Comparison of ENCODE assay signal across 10 mouse cellular contexts in the genomic region with DNA sequence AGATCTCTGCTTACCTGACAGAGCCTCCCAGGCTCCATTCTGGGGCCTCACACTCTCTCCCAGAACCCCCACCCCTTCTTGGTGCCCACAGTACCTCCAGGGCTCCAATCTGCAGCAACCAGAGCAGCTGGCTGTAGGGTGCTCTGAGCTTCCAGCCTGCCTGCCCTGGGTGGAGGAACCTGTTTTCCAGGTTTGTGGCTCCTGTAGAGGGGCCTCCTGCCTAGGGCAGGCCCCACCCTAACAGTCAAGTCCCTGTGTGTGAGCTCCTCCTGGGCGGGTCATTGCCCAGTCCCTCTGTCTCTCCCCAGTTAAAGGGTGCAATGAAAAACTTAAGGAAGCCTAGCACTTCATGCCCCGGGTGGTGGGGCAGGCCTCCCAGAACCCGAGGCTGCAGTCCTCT. TPM values are rescaled to one million over a fixed set of nuclear protein-coding genes. Genes with fewer than 3 reads are reported as not detected.
DNase-seq lines count a peak whose midpoint lies in the region; ATAC-seq lines count a peak whose summit lies in the region.
"Had no signal": no experiment of that assay in that cellular context is flagged by ENCODE, and none has a peak within 500 bp of the region (broad histone marks: within the 10 kb centered on the region; RNA-seq: fewer than 3 reads in every experiment).

No protein-coding gene starts in this region.

- 24% methylated on average over 3 of the region's 3 CpGs for WGBS in kidney, embryonic 14.5 days
- WGBS in embryonic facial prominence, embryonic 12.5 days = 25% methylated on average over 3 of the region's 3 CpGs

- H3K9me3 ChIP-seq in kidney, embryonic 14.5 days (ENCODE audit: control insufficient read depth, low read length) = no peaks in the 10 kb centered on the region
- no peaks in the 10 kb centered on the region for H3K9me3 ChIP-seq in embryonic facial prominence, embryonic 12.5 days
- H3K9me3 ChIP-seq: heart, embryonic 12.5 days had no signal

- H3K4me1 ChIP-seq in kidney, embryonic 14.5 days (ENCODE audit: control insufficient read depth, insufficient read depth, low read length) = peaks cover 14% of the 10 kb centered on the region; the same call in 1 of the 2 replicates
- peaks cover 19% of the 10 kb centered on the region for H3K4me1 ChIP-seq in embryonic facial prominence, embryonic 12.5 days

- H3K27ac ChIP-seq in kidney, embryonic 14.5 days (ENCODE audit: low read depth, low read length) = peak overlapping the region; percentile 79; the same call in 1 of the 2 replicates
- H3K27ac ChIP-seq in embryonic facial prominence, embryonic 12.5 days = peak overlapping the region; percentile 58

- no peak for ATAC-seq in kidney, embryonic 14.5 days (ENCODE audit: low FRiP score, low TSS enrichment)
- ATAC-seq in embryonic facial prominence, embryonic 12.5 days (ENCODE audit: insufficient number of reproducible peaks, insufficient read depth, low FRiP score, low TSS enrichment) = no peak
- ATAC-seq: liver, postnatal 0 days had no signal

- no peaks in the 10 kb centered on the region for H3K27me3 ChIP-seq in kidney, embryonic 14.5 days (ENCODE audit: control insufficient read depth, insufficient read depth, low read length)
- H3K27me3 ChIP-seq in embryonic facial prominence, embryonic 12.5 days = no peaks in the 10 kb centered on the region
- H3K27me3 ChIP-seq: heart, embryonic 12.5 days had no signal

- H3K4me3 ChIP-seq in kidney, embryonic 14.5 days (ENCODE audit: low read length) = no peak overlapping the region
- H3K4me3 ChIP-seq in embryonic facial prominence, embryonic 12.5 days = no peak overlapping the region
- H3K4me3 ChIP-seq: heart, embryonic 12.5 days had no signal

- H3K9ac ChIP-seq in kidney, embryonic 14.5 days (ENCODE audit: low read depth, low read length) = 0 out of 2 replicates have a peak overlapping the region, but pooled peaks have one; percentile 12
- no peak overlapping the region for H3K9ac ChIP-seq in embryonic facial prominence, embryonic 12.5 days
- H3K9ac ChIP-seq: heart, embryonic 12.5 days; liver, postnatal 0 days had no signal

- peaks cover 6% of the 10 kb centered on the region for H3K36me3 ChIP-seq in kidney, embryonic 14.5 days (ENCODE audit: control insufficient read depth, insufficient read depth, low read length)
- peaks cover 6% of the 10 kb centered on the region for H3K36me3 ChIP-seq in embryonic facial prominence, embryonic 12.5 days

- H3K4me2 ChIP-seq in kidney, embryonic 14.5 days (replicated peaks; ENCODE audit: low read depth, low read length) = peak overlapping the region; percentile 3; the same call in 1 of the 2 replicates
- no peak overlapping the region for H3K4me2 ChIP-seq in embryonic facial prominence, embryonic 12.5 days (replicated peaks)
- H3K4me2 ChIP-seq: heart, embryonic 12.5 days had no signal

- no peak for DNase-seq in kidney, adult 8-10 months
- peak; percentile 43 to 63 for DNase-seq in kidney, postnatal 4 days
- DNase-seq in lung, postnatal 4 days = peak; percentile 68 to 82
- DNase-seq in adrenal gland, postnatal 25 days = no peak
- no peak for DNase-seq in right cerebral cortex, adult 18-20 months
- DNase-seq: liver, postnatal 0 days had no signal

RNA-seq across cellular contexts. Expression of a gene that starts 2.9 kb away (rescaled TPM):
- polyA plus RNA-seq in kidney, embryonic 14.5 days (2014; fragmentation: Nextera tagmentation; extraction: Ambion mirVana) = 7.1 and 13.7 TPM in 2 replicates
- polyA plus RNA-seq in embryonic facial prominence, embryonic 12.5 days (2016; fragmentation: Nextera tagmentation; extraction: Ambion mirVana) = 23.3 and 23.7 TPM in 2 replicates
- 25.1 and 28.6 TPM in 2 replicates for total RNA-seq in adrenal gland, postnatal 25 days (2021)

RNA-seq across cellular contexts. Expression of a gene that starts 7.3 kb away (rescaled TPM):
- polyA plus RNA-seq in kidney, embryonic 14.5 days (2014; fragmentation: Nextera tagmentation; extraction: Ambion mirVana) = 1.8 and 3.1 TPM in 2 replicates
- 3.6 and 5.7 TPM in 2 replicates for polyA plus RNA-seq in embryonic facial prominence, embryonic 12.5 days (2016; fragmentation: Nextera tagmentation; extraction: Ambion mirVana)
- total RNA-seq in adrenal gland, postnatal 25 days (2021) = 0.71 and 1.0 TPM in 2 replicates
- total RNA-seq: common myeloid progenitor, adult 5-6 weeks had no signal
- polyA plus RNA-seq: liver, postnatal 0 days had no signal

RNA-seq across cellular contexts. Expression of a gene that starts 22.3 kb away (rescaled TPM):
- 167 and 180 TPM in 2 replicates for polyA plus RNA-seq in kidney, embryonic 14.5 days (2014; fragmentation: Nextera tagmentation; extraction: Ambion mirVana)
- polyA plus RNA-seq in embryonic facial prominence, embryonic 12.5 days (2016; fragmentation: Nextera tagmentation; extraction: Ambion mirVana) = 139 and 143 TPM in 2 replicates
- total RNA-seq in adrenal gland, postnatal 25 days (2021) = 107 and 115 TPM in 2 replicates

RNA-seq across cellular contexts. Expression of a gene that starts 22.5 kb away (rescaled TPM):
- polyA plus RNA-seq in kidney, embryonic 14.5 days (2014; fragmentation: Nextera tagmentation; extraction: Ambion mirVana) = 5.8 and 6.9 TPM in 2 replicates
- polyA plus RNA-seq in embryonic facial prominence, embryonic 12.5 days (2016; fragmentation: Nextera tagmentation; extraction: Ambion mirVana) = 5.1 and 7.7 TPM in 2 replicates
- total RNA-seq in adrenal gland, postnatal 25 days (2021) = 9.9 and 10.7 TPM in 2 replicates

Comparison
In these comparisons a context has a peak if more than half of its experiments do, and no peak if none do; other contexts are left out.
1. DNase-seq: peak in kidney, postnatal 4 days (2 of 2) and lung, postnatal 4 days (2 of 2); none in kidney, adult 8-10 months (0 of 2), adrenal gland, postnatal 25 days (single experiment) and right cerebral cortex, adult 18-20 months (single experiment).